Mouse (Mus musculus) G1E (cell line): ENCODE measurements around the gene Ermap. TPM values are rescaled to one million over a fixed set of nuclear protein-coding genes. Genes with fewer than 3 reads are reported as not detected.

Experiments
- ATAC-seq: 2 replicates; pipeline ENCODE4 v1.8.0; 2016; ENCODE audit warnings: mild to moderate bottlenecking; ENCODE audit not compliant: insufficient number of reproducible peaks, poor library complexity, low FRiP score, severe bottlenecking; ENCODE audit errors: extremely low read depth
- DNase-seq: peaks from one replicate; pipeline ENCODE4 v3.0.0; 2012; ENCODE audit warnings: low spot score
- H3K27me3 ChIP-seq: 2 replicates; pipeline ENCODE4 v1.6.1; 2012; ENCODE audit warnings: mild to moderate bottlenecking, low read length, inconsistent platforms; ENCODE audit not compliant: insufficient read depth
- H3K36me3 ChIP-seq: replicated peaks from 2 replicates; pipeline ENCODE3; 2012; ENCODE audit warnings: mild to moderate bottlenecking, inconsistent platforms
- H3K4me1 ChIP-seq: 2 replicates; pipeline ENCODE4 v1.6.1; 2012; ENCODE audit warnings: low read depth, low read length, inconsistent platforms, mixed read lengths; ENCODE audit not compliant: insufficient read depth
- H3K4me3 ChIP-seq: 2 replicates; pipeline ENCODE4 v1.5.1; 2012; ENCODE audit warnings: low read depth, mild to moderate bottlenecking, inconsistent platforms, low read length, moderate library complexity, mixed read lengths
- H3K9me3 ChIP-seq: replicated peaks from 2 replicates; pipeline ENCODE4 v1.6.1; 2012; ENCODE audit warnings: inconsistent platforms
- CTCF ChIP-seq: IDR thresholded peaks from 2 replicates; pipeline ENCODE4 v1.5.1; 2012; ENCODE audit warnings: low read depth, low read length, inconsistent platforms, mixed read lengths
- GATA1 ChIP-seq: IDR thresholded peaks from 2 replicates; pipeline ENCODE4 v1.6.1; 2012; ENCODE audit warnings: borderline replicate concordance, low read length, inconsistent platforms, mixed read lengths
- GATA2 ChIP-seq: IDR thresholded peaks from 2 replicates; pipeline ENCODE4 v1.6.1; 2012; ENCODE audit warnings: low read depth, low read length, inconsistent platforms, borderline replicate concordance
- POLR2AphosphoS5 ChIP-seq: IDR thresholded peaks from 2 replicates; pipeline ENCODE4 v1.6.1; 2012; ENCODE audit warnings: low read depth, low read length, inconsistent platforms; ENCODE audit not compliant: insufficient replicate concordance
- TAL1 ChIP-seq: conservative IDR thresholded peaks from 2 replicates; pipeline ENCODE4 v1.6.1; 2012; ENCODE audit warnings: low read depth, low read length, inconsistent platforms, mixed read lengths
- polyA plus RNA-seq: library from polyadenylated mRNA; stranded (reverse); fragments of >175 nt; gene quantifications from 2 replicates; pipeline ENCODE4 v1.2.3, GENCODE M21; 2012
- total RNA-seq, 2 experiments: library from RNA; stranded (forward) in 1 of 2; stranded (reverse) in 1 of 2; fragments of 200-1000 nt in 1 of 2; fragments of >200 nt in 1 of 2; fragmentation: Nextera tagmentation in 1 of 2; gene quantifications; 2 replicates each; pipeline ENCODE4 v1.2.3; 2014 to 2017

Gene Ermap
- total and polyA plus RNA-seq, 3 experiments = 62.9 to 348 (median 96.0) TPM

GRCm38 (mm10) chr4:119178331-119178730, 11.5 kb downstream of the Ermap start:
- H3K4me1 ChIP-seq = peaks cover 65% of the 10 kb centered on the region
- no peak overlapping the region for H3K4me3 ChIP-seq
- no peak for TF ChIP-seq TAL1
- no peak for TF ChIP-seq GATA2
- no peak for TF ChIP-seq GATA1
- TF ChIP-seq CTCF = no peak
- TF ChIP-seq POLR2AphosphoS5 = no peak
- H3K27me3 ChIP-seq = no peaks in the 10 kb centered on the region; the same call in 1 of the 2 replicates
- DNase-seq (no peak), ATAC-seq (no peak)
- peaks cover 79% of the 10 kb centered on the region for H3K36me3 ChIP-seq
- H3K9me3 ChIP-seq = no peaks in the 10 kb centered on the region

GRCm38 (mm10) chr4:119177702-119178101, 12.1 kb downstream of the Ermap start:
- H3K4me3 ChIP-seq = no peak overlapping the region
- no peak for TF ChIP-seq POLR2AphosphoS5
- no peak for TF ChIP-seq CTCF
- TF ChIP-seq TAL1 = no peak
- no peak for TF ChIP-seq GATA1
- no peak for TF ChIP-seq GATA2
- H3K9me3 ChIP-seq = no peaks in the 10 kb centered on the region
- peaks cover 73% of the 10 kb centered on the region for H3K36me3 ChIP-seq
- H3K27me3 ChIP-seq = no peaks in the 10 kb centered on the region; the same call in 1 of the 2 replicates
- ATAC-seq (no peak), DNase-seq (no peak)
- H3K4me1 ChIP-seq = peaks cover 65% of the 10 kb centered on the region

- Histone ChIP-seq H3K36me3 (peaks cover 71% of the 10 kb centered on the region), H3K4me3 (peak within 1 kb of the TSS; percentile 94), H3K27me3 (no peaks in the 10 kb centered on the region; the same call in 1 of the 2 replicates), H3K4me1 (peaks cover 52% of the 10 kb centered on the region), H3K9me3 (no peaks in the 10 kb centered on the region)
- DNase-seq = peak; percentile 98
- no peak for TF ChIP-seq CTCF
- no peak for TF ChIP-seq TAL1
- TF ChIP-seq POLR2AphosphoS5 = peak; percentile 83
- peak; percentile 99 for ATAC-seq
Observed at GRCm38 (mm10) chr4:119173851-119174453, 15.9 kb downstream of the Ermap start, which contains the start of gene Zfp691. TSS of gene Zfp691 (minus strand) at chr4:119174195.

GRCm38 (mm10) chr4:119172919-119173650, 16.7 kb downstream of the Ermap start:
- TF ChIP-seq CTCF = no peak
- no peak for TF ChIP-seq GATA2
- TF ChIP-seq POLR2AphosphoS5 = no peak
- no peaks in the 10 kb centered on the region for H3K9me3 ChIP-seq
- 0 out of 2 replicates have a peak, but pooled peaks have one; percentile 2 for ATAC-seq
- H3K4me1 ChIP-seq = peaks cover 45% of the 10 kb centered on the region
- DNase-seq = peak; percentile 34
- peak overlapping the region; percentile 94 for H3K4me3 ChIP-seq
- H3K36me3 ChIP-seq = peaks cover 71% of the 10 kb centered on the region
- H3K27me3 ChIP-seq = no peaks in the 10 kb centered on the region

GRCm38 (mm10) chr4:119167663-119168062, 22.1 kb downstream of the Ermap start:
- ATAC-seq (peak; percentile 22; the same call in 1 of the 2 replicates), DNase-seq (peak; percentile 40)
- TF ChIP-seq CTCF = peak; percentile 59
- TF ChIP-seq GATA1 = no peak
- no peak for TF ChIP-seq POLR2AphosphoS5
- no peak for TF ChIP-seq TAL1
- Histone ChIP-seq H3K9me3 (no peaks in the 10 kb centered on the region), H3K4me1 (peaks cover 27% of the 10 kb centered on the region), H3K36me3 (peaks cover 46% of the 10 kb centered on the region), H3K4me3 (no peak overlapping the region), H3K27me3 (no peaks in the 10 kb centered on the region)

- TF ChIP-seq CTCF (no peak), POLR2AphosphoS5 (no peak), GATA1 (no peak), TAL1 (no peak), GATA2 (no peak)
- peaks cover 26% of the 10 kb centered on the region for H3K4me1 ChIP-seq
- H3K27me3 ChIP-seq = no peaks in the 10 kb centered on the region
- H3K9me3 ChIP-seq = no peaks in the 10 kb centered on the region
- peaks cover 41% of the 10 kb centered on the region for H3K36me3 ChIP-seq
- DNase-seq (no peak), ATAC-seq (no peak)
- no peak overlapping the region for H3K4me3 ChIP-seq
Observed at GRCm38 (mm10) chr4:119167068-119167467, 22.7 kb downstream of the Ermap start.
